Mouse (Mus musculus) erythroid progenitor cell, adult 5-6 weeks (primary cell): Measurements from ENCODE around the gene Gm5136. TPM values are rescaled to one million over a fixed set of nuclear protein-coding genes. Genes with fewer than 3 reads are reported as not detected.

ENCODE experiments used
- ATAC-seq: replicated peaks from 2 replicates; pipeline ENCODE4 v1.8.0; 2016; ENCODE audit warnings: moderate number of reproducible peaks, mild to moderate bottlenecking, moderate TSS enrichment, inconsistent platforms; ENCODE audit not compliant: poor library complexity, low FRiP score, severe bottlenecking
- total RNA-seq, 2 experiments: library from RNA; stranded (forward) in 1 of 2; stranded (reverse) in 1 of 2; fragments of 150-400 nt in 1 of 2; fragments of 186-747, 209-891 nt in 1 of 2; gene quantifications; 2 replicates each; pipeline versions ENCODE4 v1.2.3 to v1.2.4; 2015 to 2017; ENCODE audit warnings: low replicate concordance in 2 of 2

The Gm5136 gene
- total RNA-seq, 2 experiments from 2014 or later: not detected

DNA sequence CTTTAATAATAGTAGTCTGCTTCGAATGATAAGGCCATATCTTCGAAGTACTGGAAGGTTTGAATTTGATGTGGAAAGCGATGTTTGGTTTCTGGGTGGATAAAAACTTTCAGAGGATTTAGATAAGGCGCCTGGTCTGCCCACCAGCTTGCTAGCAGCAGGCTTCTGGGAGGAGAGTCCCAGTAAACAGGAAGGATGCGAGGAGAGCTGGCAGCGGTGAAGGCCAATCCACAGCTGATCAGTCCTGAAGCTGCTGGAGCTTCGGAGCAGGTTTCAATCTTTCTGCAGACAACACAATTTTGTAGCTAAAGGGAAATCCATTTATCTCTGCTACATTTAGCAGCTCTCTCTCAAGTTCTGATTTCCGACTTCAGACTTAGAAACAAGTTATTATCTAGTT is 47.9 kb downstream of the Gm5136 start:
- no peak for ATAC-seq

DNA sequence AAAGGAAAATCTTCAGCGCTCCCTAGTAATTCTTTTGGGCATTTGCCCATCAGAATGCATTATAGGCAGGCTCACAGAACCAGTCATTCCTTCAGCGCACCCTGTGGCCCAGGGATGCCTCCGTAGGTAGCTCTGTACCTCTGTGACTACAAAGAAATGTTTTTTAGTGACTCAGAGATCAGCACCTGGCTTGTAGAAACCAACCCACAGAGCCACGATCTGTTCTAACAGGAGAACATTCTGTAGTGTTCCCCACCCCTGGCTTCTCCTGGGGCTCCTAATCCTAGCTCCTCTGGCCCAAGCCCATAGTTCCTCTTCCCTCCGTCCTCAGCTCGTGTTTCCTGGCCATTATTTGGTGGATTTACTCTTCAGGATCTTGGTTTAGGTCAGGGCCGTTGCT is 50.8 kb downstream of the Gm5136 start:
- no peak for ATAC-seq
